Mouse (Mus musculus) Patski (cell line): ENCODE data around the gene Acad12. TPM values are rescaled to one million over a fixed set of nuclear protein-coding genes. Genes with fewer than 3 reads are reported as not detected.

Experiments
- ATAC-seq: fragments of 100-300 bp; one replicate; pipeline ENCODE4 v1.8.0; 2021
- CTCF ChIA-PET: fragments of 350-600 bp; sonication (Branson Sonifier 250); formaldehyde crosslinking; loops from one replicate; lab custom pipeline; 2022; ENCODE audit warnings: inconsistent platforms; lab: Charles Lee
- POLR2A ChIA-PET: fragments of 350-600 bp; sonication (Branson Sonifier 250); formaldehyde crosslinking; loops from one replicate; lab custom pipeline; 2022; ENCODE audit warnings: antibody characterized with exemption, inconsistent platforms; lab: Charles Lee
- DNase-seq: peaks from one replicate; pipeline ENCODE4 v3.0.0-alpha.2; 2011; ENCODE audit warnings: low read depth, low spot score
- H3K27me3 ChIP-seq: fragments of 371-371 bp; one replicate; pipeline ENCODE4 v1.5.1; 2021
- CTCF ChIP-seq: fragments of 100-300 bp; IDR thresholded peaks from one replicate; pipeline ENCODE4 v1.5.1; 2021
- in situ Hi-C: fragments of 300-500 bp; cut with MboI; formaldehyde crosslinking; loops from 3 replicates; pipeline ENCODE4 v1.11.1; 2018; ENCODE audit warnings: low pct_unique_long_range_greater_than_20kb, mixed read lengths
- polyA plus RNA-seq: library from polyadenylated mRNA; unstranded; gene quantifications from one replicate; pipeline ENCODE4 v1.2.3, GENCODE M21; 2021

The Acad12 gene
- polyA plus RNA-seq, 1 experiment from 2014 or later: 29.8 TPM

DNA sequence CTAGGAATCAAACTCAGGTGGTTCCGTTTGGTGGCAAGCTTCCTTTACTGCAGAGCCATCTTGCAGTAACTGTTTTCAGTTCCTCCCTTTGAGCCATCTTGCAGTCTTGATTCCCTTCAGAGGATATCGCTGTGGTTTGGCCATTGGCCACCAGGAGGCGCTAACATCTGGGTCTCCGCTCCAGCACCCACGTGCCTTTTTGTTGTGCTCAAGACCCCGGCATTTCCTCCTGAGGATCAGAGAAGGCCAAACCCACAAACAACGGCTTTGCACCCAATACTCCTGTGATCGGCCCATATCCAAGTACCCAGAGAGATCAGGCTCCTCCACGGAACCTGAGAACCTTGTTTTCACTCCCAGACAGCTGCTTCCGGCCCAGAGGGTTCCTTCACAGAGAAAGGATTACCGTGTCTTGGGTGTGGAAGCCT, 54.3 kb downstream of the Acad12 start:
- ATAC-seq (no peak), DNase-seq (peak; percentile 42)
- in situ Hi-C loops: loop anchor here (5.0 kb wide), 1 partner anchor 33 kb away; no protein-coding TSS in a partner anchor
- H3K27me3 ChIP-seq: no peaks in the 10 kb centered on the region
- peak; percentile 97 for TF ChIP-seq CTCF
- POLR2A ChIA-PET: interaction anchor here (1.6 kb wide), 1 partner anchor 42 kb away, joined by 9 read pairs; no protein-coding TSS in a partner anchor
- CTCF ChIA-PET: interaction anchor here (0.7 to 2.2 kb wide), 8 partner anchors 12 to 42 kb away, joined by 3 to 10 read pairs (median 6); no protein-coding TSS in a partner anchor

- H3K27me3 ChIP-seq: peaks cover 12% of the 10 kb centered on the region
- in situ Hi-C loops: loop anchor here (5.0 kb wide), 1 partner anchor 35 kb away; no protein-coding TSS in a partner anchor
- DNase-seq (no peak), ATAC-seq (no peak)
- CTCF ChIA-PET: interaction anchor here (0.9 kb wide), 1 partner anchor 16 kb away, joined by 4 read pairs; no protein-coding TSS in a partner anchor
- no peak for TF ChIP-seq CTCF
- POLR2A ChIA-PET: no interaction called here
These were observed 56.3 kb downstream of the Acad12 start for GRCm38 (mm10) chr5:121562436-121562835.

DNA sequence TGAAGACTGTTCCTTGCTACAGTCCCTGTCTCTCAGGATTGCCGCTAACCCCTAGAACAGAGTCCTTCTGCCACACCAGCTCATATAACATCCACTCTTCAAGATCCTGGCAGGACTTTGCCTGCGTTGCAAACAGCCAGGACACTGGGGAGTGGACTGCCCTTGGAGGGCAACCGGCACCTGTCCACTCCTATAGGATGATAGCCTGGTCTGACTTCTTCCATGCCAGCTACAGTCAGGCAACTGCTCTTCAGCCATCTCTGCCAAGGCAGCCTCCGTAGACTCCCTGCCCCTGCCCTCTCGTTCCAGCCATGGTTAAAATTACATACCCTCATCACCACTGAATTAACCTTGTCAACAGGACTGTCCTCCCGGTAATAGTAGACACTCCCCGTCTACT, 69.5 kb downstream of the Acad12 start:
- ATAC-seq (no peak), DNase-seq (no peak)
- peaks cover 10% of the 10 kb centered on the region for H3K27me3 ChIP-seq
- TF ChIP-seq CTCF: no peak
- in situ Hi-C loops: no loop called here
- ChIA-PET POLR2A (no interaction called here), CTCF (no interaction called here)

DNA sequence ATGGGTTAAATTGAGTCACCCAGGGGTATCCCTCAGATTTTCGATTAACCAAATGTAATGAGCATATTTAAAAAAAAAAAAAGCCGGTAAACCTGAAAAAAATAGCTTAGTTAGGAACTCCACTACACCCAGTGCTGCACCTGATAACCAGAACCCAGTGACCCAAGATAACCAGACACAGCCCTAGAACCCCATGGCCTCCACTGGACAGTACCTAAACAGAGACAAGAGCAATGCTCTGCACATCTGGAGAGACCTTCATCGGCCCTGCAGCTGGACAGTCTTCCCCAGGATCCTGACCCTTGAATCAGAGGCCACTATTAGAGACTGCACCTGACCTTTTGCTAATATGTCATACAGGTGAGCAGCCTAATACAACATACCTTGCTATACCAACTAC, 71.7 kb downstream of the Acad12 start:
- H3K27me3 ChIP-seq: peaks cover 5% of the 10 kb centered on the region
- DNase-seq (no peak), ATAC-seq (no peak)
- ChIA-PET CTCF (interaction anchor here (0.7 to 2.0 kb wide), 6 partner anchors 16 to 332 kb away, joined by 3 to 10 read pairs (median 4); no protein-coding TSS in a partner anchor), POLR2A (interaction anchor here (0.9 kb wide), 1 partner anchor 72 kb away, joined by 3 read pairs; no protein-coding TSS in a partner anchor)
- in situ Hi-C loops: no loop called here
- TF ChIP-seq CTCF: no peak

Other genes starting within 250 kb of the Acad12 start
- gene Trafd1, start 233.3 kb downstream of the Acad12 start, polyA plus RNA-seq: 37.5 TPM
- 36.3 TPM for gene Naa25, start 221.0 kb downstream of the Acad12 start, polyA plus RNA-seq
- gene Tmem116, start 167.0 kb downstream of the Acad12 start, polyA plus RNA-seq: 2.8 TPM
- 219 TPM for gene Erp29, start 166.4 kb downstream of the Acad12 start, polyA plus RNA-seq
- 0.10 TPM for gene Adam1b, start 115.5 kb downstream of the Acad12 start, polyA plus RNA-seq
- 2.5 TPM for gene Adam1a, start 73.5 kb downstream of the Acad12 start, polyA plus RNA-seq
- 0.19 TPM for gene Gm42878, start 73.5 kb downstream of the Acad12 start, polyA plus RNA-seq
- gene Mapkapk5, start 73.0 kb downstream of the Acad12 start, polyA plus RNA-seq: 72.2 TPM
- 470 TPM for gene Aldh2, start 25.1 kb downstream of the Acad12 start, polyA plus RNA-seq
- gene Acad10, start 41.6 kb upstream of the Acad12 start, polyA plus RNA-seq: 34.7 TPM
- 65.3 TPM for gene Brap, start 41.6 kb upstream of the Acad12 start, polyA plus RNA-seq
- gene Atxn2, start 92.4 kb upstream of the Acad12 start, polyA plus RNA-seq: 209 TPM
- 22.2 TPM for gene Sh2b3, start 218.7 kb upstream of the Acad12 start, polyA plus RNA-seq
- gene Pheta1, start 230.0 kb upstream of the Acad12 start, polyA plus RNA-seq: 17.9 TPM